Mouse (Mus musculus) neural tube, embryonic 14.5 days (tissue): ENCODE results near the gene Thsd4. TPM values are rescaled to one million over a fixed set of nuclear protein-coding genes. Genes with fewer than 3 reads are reported as not detected.

Source experiments
- ATAC-seq: fragments of 200-750 bp; cut with Nextera tagmentation; 2 replicates; pipeline ENCODE4 v1.8.0; 2017; ENCODE audit warnings: low read depth, mild to moderate bottlenecking, moderate TSS enrichment, moderate library complexity
- H3K27ac ChIP-seq: fragments of 300-500 bp; sonication (generic); 2 replicates; pipeline ENCODE4 v1.5.1; 2014; ENCODE audit warnings: low read depth, mild to moderate bottlenecking, control low read depth, low read length, moderate library complexity, mixed read lengths
- H3K27me3 ChIP-seq: fragments of 300-500 bp; sonication (generic); 2 replicates; pipeline ENCODE4 v1.6.1; 2014; ENCODE audit warnings: low read length; ENCODE audit not compliant: control insufficient read depth, insufficient read depth
- H3K36me3 ChIP-seq: fragments of 300-500 bp; sonication (generic); 2 replicates; pipeline ENCODE4 v1.6.1; 2014; ENCODE audit warnings: low read length, mixed read lengths; ENCODE audit not compliant: control insufficient read depth, insufficient read depth
- H3K4me1 ChIP-seq: fragments of 300-500 bp; sonication (generic); 2 replicates; pipeline ENCODE4 v1.6.1; 2014; ENCODE audit warnings: low read length; ENCODE audit not compliant: control insufficient read depth, insufficient read depth
- H3K4me2 ChIP-seq: fragments of 300-500 bp; sonication (generic); 2 replicates; pipeline ENCODE4 v1.6.1; 2014; ENCODE audit warnings: mild to moderate bottlenecking, low read depth, low read length, control low read depth
- H3K4me3 ChIP-seq: fragments of 300-500 bp; sonication (generic); 2 replicates; pipeline ENCODE4 v1.5.1; 2014; ENCODE audit warnings: low read depth, low read length, control low read depth, mixed read lengths
- H3K9ac ChIP-seq: fragments of 300-500 bp; sonication (generic); replicated peaks from 2 replicates; pipeline ENCODE4 v1.6.1; 2014; ENCODE audit warnings: low read depth, mild to moderate bottlenecking, control low read depth, low read length, mixed read lengths
- H3K9me3 ChIP-seq: fragments of 300-500 bp; sonication (generic); 2 replicates; pipeline ENCODE4 v1.6.1; 2016; ENCODE audit warnings: low read length; ENCODE audit not compliant: control insufficient read depth
- WGBS: fragments of 180-500 bp; shearing (Covaris S2); extraction: QIAGEN DNeasy Blood & Tissue Kit; methylation state at CpG from one replicate; pipeline ENCODE4 v1.1.7; 2014; 5-methylcytosine and 5-hydroxymethylcytosine counted together
- polyA plus RNA-seq: library from polyadenylated mRNA; unstranded; fragments of >200 nt; fragmentation: Nextera tagmentation; extraction: Ambion mirVana; gene quantifications from 2 replicates; pipeline ENCODE4 v1.2.1, GENCODE M21; 2014

Gene Thsd4
- polyA plus RNA-seq, 1 experiment from 2014 or later: 9.0 TPM

GRCm38 (mm10) chr9:60336147-60336546, 185.7 kb downstream of the Thsd4 start:
- Histone ChIP-seq H3K4me1 (no peaks in the 10 kb centered on the region), H3K4me2 (no peak overlapping the region), H3K27ac (no peak overlapping the region), H3K27me3 (no peaks in the 10 kb centered on the region), H3K9me3 (no peaks in the 10 kb centered on the region), H3K9ac (no peak overlapping the region), H3K36me3 (no peaks in the 10 kb centered on the region), H3K4me3 (no peak overlapping the region)
- 96% methylated on average over 5 of the region's 5 CpGs for WGBS
- ATAC-seq: no peak

- WGBS: 94% methylated on average over 6 of the region's 6 CpGs
These were observed 186.4 kb downstream of the Thsd4 start for GRCm38 (mm10) chr9:60335455-60335854.

GRCm38 (mm10) chr9:60329911-60330310, 191.9 kb downstream of the Thsd4 start:
- Histone ChIP-seq H3K27ac (no peak overlapping the region), H3K4me3 (no peak overlapping the region), H3K36me3 (no peaks in the 10 kb centered on the region), H3K27me3 (no peaks in the 10 kb centered on the region), H3K9ac (no peak overlapping the region), H3K4me1 (no peaks in the 10 kb centered on the region), H3K9me3 (no peaks in the 10 kb centered on the region), H3K4me2 (no peak overlapping the region)
- ATAC-seq: no peak
- WGBS: 81% methylated on average over 4 of the region's 4 CpGs

More at GRCm38 (mm10) chr9:60335455-60335854, 186.4 kb downstream of the Thsd4 start:
- Histone ChIP-seq H3K4me2 (no peak overlapping the region), H3K27ac (no peak overlapping the region), H3K27me3 (no peaks in the 10 kb centered on the region), H3K9me3 (no peaks in the 10 kb centered on the region), H3K4me1 (no peaks in the 10 kb centered on the region), H3K36me3 (no peaks in the 10 kb centered on the region), H3K9ac (no peak overlapping the region), H3K4me3 (no peak overlapping the region)
- ATAC-seq: no peak

GRCm38 (mm10) chr9:60324716-60325115, 197.1 kb downstream of the Thsd4 start:
- H3K4me2 ChIP-seq: no peak overlapping the region
- no peaks in the 10 kb centered on the region for H3K27me3 ChIP-seq
- no peaks in the 10 kb centered on the region for H3K9me3 ChIP-seq
- no peak for ATAC-seq
- H3K36me3 ChIP-seq: no peaks in the 10 kb centered on the region
- no peak overlapping the region for H3K9ac ChIP-seq
- WGBS: 94% methylated on average over 2 of the region's 2 CpGs
- H3K4me1 ChIP-seq: no peaks in the 10 kb centered on the region
- H3K4me3 ChIP-seq: no peak overlapping the region
- H3K27ac ChIP-seq: no peak overlapping the region

GRCm38 (mm10) chr9:60323435-60323834, 198.4 kb downstream of the Thsd4 start:
- H3K4me3 ChIP-seq: no peak overlapping the region
- H3K36me3 ChIP-seq: no peaks in the 10 kb centered on the region
- no peak overlapping the region for H3K9ac ChIP-seq
- H3K4me2 ChIP-seq: no peak overlapping the region
- no peaks in the 10 kb centered on the region for H3K27me3 ChIP-seq
- H3K9me3 ChIP-seq: no peaks in the 10 kb centered on the region
- ATAC-seq: no peak
- no peaks in the 10 kb centered on the region for H3K4me1 ChIP-seq
- WGBS: 95% methylated on average over 6 of the region's 6 CpGs
- no peak overlapping the region for H3K27ac ChIP-seq

DNA sequence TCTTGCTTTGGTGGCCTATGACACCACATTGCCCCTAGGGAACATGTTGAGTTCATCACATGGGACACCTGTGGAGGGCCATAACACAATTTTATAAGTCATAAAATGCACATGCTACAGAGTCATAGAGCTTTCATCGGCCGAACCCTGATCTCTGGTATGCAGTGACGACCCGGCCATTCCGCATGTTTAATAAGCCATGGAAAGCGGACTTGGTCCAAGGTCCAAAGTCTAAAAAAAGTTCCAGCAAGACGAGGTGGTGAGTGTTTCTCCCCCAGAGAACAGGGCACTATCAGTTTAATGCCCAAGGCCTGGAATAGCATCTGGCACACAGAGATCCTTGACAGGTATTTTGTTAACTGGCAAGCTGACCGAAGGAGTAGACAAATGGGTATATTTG, 204.6 kb downstream of the Thsd4 start:
- H3K27me3 ChIP-seq: no peaks in the 10 kb centered on the region
- no peaks in the 10 kb centered on the region for H3K4me1 ChIP-seq
- ATAC-seq: no peak
- WGBS: 97% methylated on average over 8 of the region's 8 CpGs
- H3K9ac ChIP-seq: no peak overlapping the region
- H3K4me3 ChIP-seq: no peak overlapping the region
- no peaks in the 10 kb centered on the region for H3K9me3 ChIP-seq
- no peak overlapping the region for H3K27ac ChIP-seq
- H3K36me3 ChIP-seq: no peaks in the 10 kb centered on the region
- H3K4me2 ChIP-seq: no peak overlapping the region

DNA sequence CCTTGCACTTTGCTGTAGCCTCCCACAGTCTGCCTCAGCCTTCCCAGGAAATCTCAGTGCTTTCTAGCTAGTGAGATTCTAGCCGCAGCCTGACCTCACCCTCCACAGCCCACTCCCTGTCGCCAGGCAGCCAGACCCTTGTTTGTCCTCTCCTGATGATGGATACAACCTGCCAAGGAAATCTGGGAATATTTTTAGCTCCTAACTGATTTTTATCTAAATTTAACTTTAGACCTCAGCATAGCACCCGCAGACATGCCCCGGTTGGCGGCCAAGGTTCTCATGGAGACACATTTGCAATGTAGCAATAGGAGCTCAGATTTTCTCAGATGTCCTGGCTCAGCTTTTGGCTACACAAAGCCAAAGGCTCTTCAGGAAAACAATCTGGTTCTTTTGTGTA, 205.3 kb downstream of the Thsd4 start:
- no peak overlapping the region for H3K4me2 ChIP-seq
- no peak overlapping the region for H3K27ac ChIP-seq
- no peaks in the 10 kb centered on the region for H3K27me3 ChIP-seq
- no peaks in the 10 kb centered on the region for H3K36me3 ChIP-seq
- peaks cover 4% of the 10 kb centered on the region; the same call in 1 of the 2 replicates for H3K4me1 ChIP-seq
- no peaks in the 10 kb centered on the region for H3K9me3 ChIP-seq
- H3K4me3 ChIP-seq: no peak overlapping the region
- no peak for ATAC-seq
- 91% methylated on average over 5 of the region's 5 CpGs for WGBS
- no peak overlapping the region for H3K9ac ChIP-seq

- Histone ChIP-seq H3K27ac (no peak overlapping the region), H3K4me1 (peaks cover 10% of the 10 kb centered on the region), H3K36me3 (no peaks in the 10 kb centered on the region), H3K9me3 (no peaks in the 10 kb centered on the region), H3K4me3 (no peak overlapping the region), H3K4me2 (no peak overlapping the region), H3K27me3 (no peaks in the 10 kb centered on the region), H3K9ac (no peak overlapping the region)
- 80% methylated on average over 5 of the region's 5 CpGs for WGBS
- no peak for ATAC-seq
These were observed 206.3 kb downstream of the Thsd4 start for GRCm38 (mm10) chr9:60315533-60315932.

DNA sequence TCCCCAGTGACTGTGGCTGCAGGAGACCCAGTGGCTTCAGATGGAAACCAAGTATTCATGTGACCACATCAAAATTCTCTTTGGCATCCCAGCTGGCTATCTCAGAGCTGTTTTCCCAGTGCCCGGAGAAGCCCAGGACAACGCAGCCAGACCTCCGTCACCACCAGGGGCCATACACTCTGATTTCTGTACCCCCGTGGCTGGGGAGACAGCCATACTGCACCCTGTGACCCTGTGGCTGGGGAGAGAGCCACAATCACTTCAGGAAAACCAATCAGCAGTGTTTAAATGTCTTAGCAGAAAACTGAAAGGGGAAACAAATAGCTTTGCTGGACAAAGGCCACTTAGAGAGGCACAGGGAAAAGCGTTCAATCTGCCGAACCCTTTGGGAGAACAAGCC, 208.2 kb downstream of the Thsd4 start:
- H3K4me1 ChIP-seq: peaks cover 16% of the 10 kb centered on the region
- H3K36me3 ChIP-seq: no peaks in the 10 kb centered on the region
- H3K27me3 ChIP-seq: no peaks in the 10 kb centered on the region
- H3K9me3 ChIP-seq: no peaks in the 10 kb centered on the region
- H3K9ac ChIP-seq: no peak overlapping the region
- no peak for ATAC-seq
- H3K4me3 ChIP-seq: no peak overlapping the region
- whole genome bisulfite sequencing: 42% methylated on average over 6 of the region's 6 CpGs
- H3K27ac ChIP-seq: no peak overlapping the region
- no peak overlapping the region for H3K4me2 ChIP-seq

DNA sequence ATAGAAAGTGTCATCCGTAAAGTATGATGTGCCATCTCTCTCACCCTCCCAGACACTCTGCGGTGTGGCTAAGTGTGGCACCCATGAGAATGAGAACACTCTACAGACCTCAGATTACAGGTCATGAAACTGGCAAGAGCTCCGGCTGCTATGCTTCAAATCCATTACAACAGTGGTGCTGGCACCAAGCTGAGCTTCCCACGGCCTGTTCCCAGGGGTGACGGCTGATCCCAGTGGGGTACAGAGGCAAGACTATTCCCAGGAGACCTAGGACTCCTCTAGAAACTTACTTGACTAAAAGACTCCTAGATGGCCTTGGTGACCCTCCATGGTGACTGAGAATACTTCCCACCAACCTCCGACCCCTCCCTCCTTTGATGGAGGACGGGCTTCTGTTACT, 209.2 kb downstream of the Thsd4 start:
- 74% methylated on average over 7 of the region's 7 CpGs for WGBS
- peaks cover 16% of the 10 kb centered on the region for H3K4me1 ChIP-seq
- no peak overlapping the region for H3K4me2 ChIP-seq
- H3K27me3 ChIP-seq: no peaks in the 10 kb centered on the region
- H3K9me3 ChIP-seq: no peaks in the 10 kb centered on the region
- no peak overlapping the region for H3K27ac ChIP-seq
- no peaks in the 10 kb centered on the region for H3K36me3 ChIP-seq
- ATAC-seq: no peak
- H3K4me3 ChIP-seq: no peak overlapping the region
- no peak overlapping the region for H3K9ac ChIP-seq
